Mouse (Mus musculus): Measurements from ENCODE around the gene Slc4a10.

DNA sequence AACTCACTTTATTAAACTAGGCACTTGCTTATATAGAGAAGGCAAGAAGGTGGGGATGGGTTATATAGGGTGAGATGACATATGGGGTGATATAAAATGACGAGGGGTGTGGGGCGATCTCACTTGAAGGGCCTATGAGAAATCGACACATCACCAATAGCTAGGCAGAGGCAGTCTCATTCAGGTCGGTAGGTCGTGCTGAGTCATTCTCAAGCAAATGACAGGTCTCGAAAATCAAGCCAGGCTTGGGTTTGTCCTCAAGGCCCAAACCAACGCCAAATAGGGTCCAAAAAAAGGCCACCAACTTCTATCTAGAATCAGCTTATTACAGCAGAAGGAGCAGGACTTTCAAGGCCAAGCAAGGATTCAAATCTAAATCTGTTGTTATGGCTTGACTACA lies 233.5 kb downstream of the Slc4a10 start:
- TF ChIP-seq CTCF (IDR thresholded peaks at IDR 0.05; ENCODE audit: low read depth, low read length) (no peak), POLR2A (IDR thresholded peaks at IDR 0.05; ENCODE audit: insufficient read depth, low read length) (no peak)

Data from ES-Bruce4 (cell line).